Mouse (Mus musculus) ZHBTc4 (cell line): ENCODE results near the gene Hexb.

ENCODE experiments used
- DNase-seq: peaks from one replicate; pipeline ENCODE4 v3.0.0-alpha.2; 2011; ENCODE audit warnings: low read depth, low spot score

Hexb gene

DNA sequence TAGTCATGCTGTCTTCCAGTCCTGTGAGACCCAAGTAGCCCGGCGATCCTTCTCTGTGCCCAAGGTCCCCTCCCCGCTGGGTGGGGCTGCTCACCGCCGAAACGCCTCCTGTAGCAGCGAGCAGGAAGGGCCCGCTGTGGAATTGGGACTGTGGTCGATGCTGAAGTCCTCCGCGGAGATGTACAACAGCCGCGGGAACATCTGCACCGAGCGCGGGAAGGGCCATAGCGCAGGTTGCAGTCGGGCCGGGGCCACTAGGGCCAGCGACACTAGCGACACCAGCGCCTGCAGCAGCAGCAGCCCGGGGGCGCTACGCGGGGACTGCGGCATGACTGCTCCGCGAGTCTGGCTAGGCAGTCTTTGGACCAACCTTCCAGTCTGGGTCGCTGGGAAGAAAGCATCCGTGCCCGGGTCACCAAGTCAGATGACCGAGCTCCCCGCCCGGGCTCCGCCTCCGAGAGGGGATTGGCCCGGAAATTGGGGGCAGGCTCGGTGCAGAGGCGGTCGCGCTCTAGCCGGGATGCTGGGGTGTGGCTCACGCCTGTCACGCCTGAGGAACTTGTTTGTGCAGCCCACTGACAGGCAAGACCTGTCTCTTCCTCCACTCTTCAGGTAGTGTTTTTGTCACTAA is at the start of gene Hexb:
TSS of gene Hexb (minus strand) at position 426 of the 631 bp plus-strand sequence.
- DNase-seq, result peak; percentile 96

DNA sequence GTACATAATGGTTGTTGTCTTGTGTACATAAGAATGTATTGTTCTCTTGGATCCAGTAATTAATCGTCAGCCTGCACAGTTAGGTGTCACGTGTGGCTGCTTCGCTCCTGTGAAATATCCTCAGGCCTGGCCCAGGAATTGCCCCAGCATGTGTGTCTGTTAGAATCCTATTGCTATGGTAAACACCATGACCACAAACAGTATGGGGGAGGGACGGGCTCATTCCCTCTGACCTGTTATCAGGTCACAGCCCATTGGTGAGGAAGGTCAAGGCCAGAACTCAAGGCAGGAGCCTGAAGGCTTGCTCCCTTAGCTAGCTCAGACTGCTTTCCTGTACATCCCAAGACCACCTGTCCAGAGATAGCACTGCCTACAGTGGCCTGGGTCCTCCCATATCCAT is 49.6 kb upstream of the Hexb start:
- peak; percentile 59 for DNase-seq

DNA sequence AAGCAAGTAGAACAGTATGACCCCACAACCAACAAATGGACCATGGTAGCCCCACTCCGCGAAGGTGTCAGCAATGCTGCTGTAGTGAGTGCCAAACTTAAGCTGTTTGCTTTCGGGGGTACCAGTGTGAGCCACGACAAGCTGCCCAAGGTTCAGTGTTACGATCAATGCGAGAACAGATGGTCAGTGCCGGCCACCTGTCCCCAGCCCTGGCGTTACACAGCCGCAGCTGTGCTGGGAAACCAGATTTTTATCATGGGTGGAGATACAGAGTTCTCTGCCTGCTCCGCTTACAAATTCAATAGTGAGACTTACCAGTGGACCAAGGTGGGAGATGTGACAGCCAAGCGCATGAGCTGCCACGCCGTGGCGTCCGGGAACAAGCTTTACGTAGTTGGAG is 48.1 kb upstream of the Hexb start:
- no peak for DNase-seq

DNA sequence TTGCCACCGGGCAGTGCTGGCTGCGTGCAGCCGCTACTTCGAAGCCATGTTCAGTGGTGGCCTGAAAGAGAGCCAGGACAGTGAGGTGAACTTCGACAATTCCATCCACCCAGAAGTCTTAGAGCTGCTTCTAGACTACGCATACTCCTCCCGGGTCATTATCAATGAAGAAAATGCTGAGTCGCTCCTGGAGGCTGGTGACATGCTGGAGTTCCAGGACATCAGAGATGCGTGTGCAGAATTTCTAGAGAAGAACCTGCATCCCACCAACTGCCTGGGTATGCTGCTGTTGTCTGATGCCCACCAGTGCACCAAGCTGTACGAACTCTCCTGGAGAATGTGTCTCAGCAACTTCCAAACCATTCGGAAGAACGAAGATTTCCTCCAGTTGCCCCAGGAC is 47.0 kb upstream of the Hexb start:
- no peak for DNase-seq

DNA sequence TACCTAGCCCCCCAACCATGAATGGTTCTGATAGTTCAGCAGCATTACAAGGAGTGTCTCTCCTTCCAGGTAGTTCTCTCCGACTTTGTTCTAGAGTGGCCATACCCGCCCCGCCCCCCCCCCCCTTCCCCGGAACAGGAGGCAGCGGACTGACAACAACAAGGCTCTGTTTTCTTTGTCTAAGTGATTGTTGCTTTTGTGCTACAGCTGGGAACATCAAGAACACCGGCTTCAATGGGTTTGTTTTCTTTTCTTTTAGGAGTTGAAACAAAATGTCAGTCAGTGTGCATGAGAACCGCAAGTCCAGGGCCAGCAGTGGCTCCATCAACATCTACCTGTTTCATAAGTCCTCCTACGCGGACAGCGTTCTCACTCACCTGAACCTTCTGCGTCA is 46.6 kb upstream of the Hexb start:
- DNase-seq, result peak; percentile 67

DNA sequence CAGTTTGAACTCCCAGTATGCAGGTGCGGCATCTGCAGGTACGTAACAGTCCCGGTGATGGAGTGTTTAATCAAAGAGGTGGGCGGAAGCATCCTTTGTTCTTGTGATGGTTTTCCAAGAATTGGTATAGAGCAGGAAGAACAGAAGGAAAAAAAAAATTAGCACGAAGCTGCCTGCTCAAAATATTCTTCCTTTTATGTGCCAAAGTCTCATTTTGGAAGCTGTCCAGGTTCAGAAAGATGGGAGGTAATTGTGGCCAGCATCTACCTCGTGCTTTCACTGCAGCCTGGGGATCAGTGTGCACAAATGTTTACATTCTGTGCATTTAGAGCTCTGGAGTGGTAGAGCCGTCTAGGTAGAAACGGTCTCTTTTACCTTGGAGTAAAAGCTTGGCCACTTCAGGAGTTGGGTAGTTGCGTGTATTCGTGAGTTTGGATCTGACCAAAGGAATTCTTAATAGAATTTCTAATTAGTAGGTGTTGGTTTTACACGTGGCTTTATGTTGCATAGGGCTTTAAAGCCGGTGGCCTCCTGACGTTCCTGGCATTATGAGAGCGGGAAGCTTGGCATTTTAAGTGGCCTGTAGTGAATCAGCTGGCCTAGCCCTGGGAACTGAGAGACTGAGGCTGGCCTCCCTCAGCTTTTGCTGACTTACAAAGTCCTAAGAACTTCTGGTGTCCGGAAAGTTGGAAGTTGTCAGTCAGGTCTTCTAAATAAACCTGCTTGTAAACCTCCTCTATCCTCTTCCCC is 46.0 kb upstream of the Hexb start:
- DNase-seq, result no peak

DNA sequence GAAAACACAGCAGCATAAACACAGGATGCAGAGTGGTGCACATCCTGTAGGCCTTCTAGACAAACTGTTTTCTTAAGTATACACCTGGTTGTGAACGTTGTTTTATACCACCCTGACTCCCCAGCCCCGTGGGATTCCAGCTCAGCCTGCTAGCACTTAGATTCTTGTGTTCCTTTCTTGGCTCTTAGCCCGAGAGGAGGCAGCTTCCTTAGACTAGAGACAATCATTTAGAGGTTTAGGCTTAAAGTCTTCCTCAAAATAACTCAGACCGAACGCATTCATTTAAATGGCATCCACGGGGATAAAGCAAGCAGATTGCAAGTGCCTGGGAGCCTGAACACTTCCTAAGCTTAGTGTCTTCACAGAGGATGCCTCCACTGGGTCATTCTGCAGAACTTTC is 44.6 kb upstream of the Hexb start:
- no peak for DNase-seq

DNA sequence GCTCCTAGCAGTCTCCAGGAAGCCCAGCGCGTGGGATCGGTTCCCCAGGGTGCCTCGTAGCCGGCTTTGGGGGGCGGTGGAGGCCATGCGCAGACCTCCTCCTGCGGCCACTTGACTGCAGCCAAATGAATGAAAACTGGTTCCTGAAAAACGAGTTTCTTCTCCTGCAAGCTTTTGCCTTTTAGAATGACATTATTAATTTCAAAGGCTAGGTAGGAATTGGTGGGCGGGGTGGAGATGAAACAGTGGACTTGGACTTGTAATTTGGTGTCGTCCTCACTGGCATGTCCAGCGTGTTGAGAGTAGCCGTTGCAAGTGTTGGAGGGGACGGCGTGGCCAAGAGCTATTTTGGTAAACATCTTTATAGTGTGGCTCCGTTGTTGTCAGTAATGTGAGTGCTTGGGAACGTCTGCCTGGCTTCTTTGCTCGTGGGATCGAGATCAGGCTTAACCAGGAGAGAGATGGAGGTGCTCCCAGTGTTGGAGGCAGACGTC is 43.7 kb upstream of the Hexb start:
- DNase-seq, result no peak

DNA sequence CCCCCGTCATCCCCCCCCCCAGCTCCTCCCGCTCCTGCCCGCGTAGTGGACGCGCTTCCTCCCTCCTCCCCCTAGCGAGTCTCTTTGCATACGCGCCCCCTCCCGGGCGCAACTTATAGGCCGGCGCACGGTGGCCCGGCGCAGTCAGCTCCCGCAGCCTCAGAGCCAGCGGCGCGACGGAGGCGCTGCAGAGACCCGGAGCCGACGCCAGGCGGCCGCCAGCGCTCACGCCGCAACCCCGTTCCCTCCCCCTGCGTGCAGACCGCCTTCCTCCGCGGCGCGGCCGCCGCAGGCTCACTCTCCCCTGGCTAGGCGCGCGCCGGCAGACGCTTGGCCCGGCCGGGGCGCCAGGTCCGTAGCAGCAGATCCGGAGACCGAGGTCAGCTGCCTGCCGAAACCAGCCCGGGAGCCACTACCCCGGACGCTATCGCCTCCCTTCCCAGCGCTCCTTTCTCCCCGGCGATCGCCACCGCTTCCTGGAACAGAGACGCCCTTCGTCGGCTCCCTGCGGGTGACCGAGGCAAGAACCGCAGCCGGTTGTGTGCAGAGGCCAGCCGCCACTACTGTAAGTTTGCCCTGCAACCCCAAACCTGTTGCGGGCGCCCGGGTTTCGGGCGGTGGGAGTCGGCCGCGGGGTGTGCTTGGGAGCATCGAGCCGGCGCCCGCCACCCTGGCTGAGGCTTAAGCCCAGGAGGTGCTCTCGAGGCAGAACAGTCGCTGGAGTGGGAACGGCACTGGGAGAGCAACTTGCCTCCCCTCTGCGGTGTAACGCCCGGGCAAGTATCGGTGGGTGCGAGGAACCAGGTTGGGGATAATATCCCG is 43.0 kb upstream of the Hexb start, which contains the start of gene Enc1:
TSS of gene Enc1 (plus strand) at position 141 of the 822 bp plus-strand sequence.
- peak; percentile 96 for DNase-seq

DNA sequence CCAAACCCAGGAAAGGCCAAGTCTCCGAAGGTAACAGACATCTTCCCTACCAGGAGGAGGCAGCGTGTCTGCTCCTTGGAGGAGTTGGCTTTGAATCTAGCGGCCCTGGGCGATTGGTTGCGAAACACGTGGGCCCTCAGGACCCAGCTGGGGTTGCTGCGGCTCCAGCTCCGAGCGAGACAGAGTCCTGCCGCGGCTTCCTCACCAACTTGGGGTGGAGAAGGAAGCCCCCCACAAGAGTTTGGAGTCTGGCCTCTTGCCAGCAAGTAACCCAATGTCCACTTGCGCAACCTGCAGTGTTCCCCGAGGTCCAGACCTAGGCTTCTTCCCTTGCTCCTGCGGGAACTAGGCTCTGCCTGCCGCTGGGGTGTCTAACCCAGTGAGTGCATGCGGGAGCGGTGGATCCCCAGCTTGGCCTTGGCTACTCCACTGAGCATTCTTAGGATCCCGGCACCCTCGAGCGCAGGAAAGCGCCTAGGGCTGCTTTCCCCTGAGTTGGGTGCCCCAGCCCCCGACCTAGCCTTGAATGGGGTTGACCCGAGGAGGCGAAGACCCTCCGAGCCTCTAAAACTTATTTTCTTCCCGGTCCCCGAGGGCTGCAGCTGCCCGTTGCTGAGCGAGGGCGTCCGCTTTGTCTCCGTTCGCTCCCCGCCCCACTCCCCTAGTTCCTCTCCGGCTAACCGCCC is 42.3 kb upstream of the Hexb start:
- DNase-seq, result peak; percentile 91

DNA sequence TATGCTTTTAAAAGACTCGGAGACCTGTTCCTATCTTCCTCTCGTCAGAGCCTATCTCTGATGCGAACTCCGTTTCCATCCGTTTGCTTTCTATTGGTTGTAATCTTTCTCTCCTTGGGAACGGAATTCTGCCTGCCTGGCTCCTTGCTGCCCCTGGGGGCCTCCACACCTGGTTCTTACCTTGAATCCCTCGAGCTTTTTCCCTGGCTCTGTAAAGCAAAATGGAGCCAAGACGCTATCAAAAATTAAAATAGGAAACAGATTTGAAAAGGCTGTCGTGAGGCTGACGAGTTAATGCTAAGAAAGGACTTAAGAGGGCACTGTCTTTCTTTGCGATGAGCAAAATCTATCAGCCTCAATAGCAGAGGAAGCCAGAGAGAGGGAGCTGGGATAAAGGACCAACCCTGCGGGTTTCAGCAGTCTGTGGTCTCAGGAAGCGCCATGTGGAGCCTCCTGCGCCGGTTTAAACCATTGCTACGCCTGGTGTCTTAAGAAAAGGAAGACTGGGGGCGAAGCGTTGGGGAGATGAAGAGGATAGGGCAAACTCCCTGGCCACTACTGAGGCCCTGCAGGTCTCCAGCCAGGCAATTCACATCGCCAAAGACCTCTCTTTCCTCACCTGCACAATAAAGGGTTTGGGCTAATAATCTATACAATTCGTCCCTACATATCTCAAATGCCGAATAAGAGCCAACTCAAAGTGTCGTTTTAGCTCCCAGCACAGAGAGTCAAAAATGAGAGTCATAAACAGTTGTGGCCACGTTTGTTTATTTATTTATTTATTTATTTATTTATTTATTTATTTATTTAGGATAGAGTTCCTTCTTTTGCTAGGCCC is 41.4 kb upstream of the Hexb start:
- DNase-seq, result peak; percentile 77

DNA sequence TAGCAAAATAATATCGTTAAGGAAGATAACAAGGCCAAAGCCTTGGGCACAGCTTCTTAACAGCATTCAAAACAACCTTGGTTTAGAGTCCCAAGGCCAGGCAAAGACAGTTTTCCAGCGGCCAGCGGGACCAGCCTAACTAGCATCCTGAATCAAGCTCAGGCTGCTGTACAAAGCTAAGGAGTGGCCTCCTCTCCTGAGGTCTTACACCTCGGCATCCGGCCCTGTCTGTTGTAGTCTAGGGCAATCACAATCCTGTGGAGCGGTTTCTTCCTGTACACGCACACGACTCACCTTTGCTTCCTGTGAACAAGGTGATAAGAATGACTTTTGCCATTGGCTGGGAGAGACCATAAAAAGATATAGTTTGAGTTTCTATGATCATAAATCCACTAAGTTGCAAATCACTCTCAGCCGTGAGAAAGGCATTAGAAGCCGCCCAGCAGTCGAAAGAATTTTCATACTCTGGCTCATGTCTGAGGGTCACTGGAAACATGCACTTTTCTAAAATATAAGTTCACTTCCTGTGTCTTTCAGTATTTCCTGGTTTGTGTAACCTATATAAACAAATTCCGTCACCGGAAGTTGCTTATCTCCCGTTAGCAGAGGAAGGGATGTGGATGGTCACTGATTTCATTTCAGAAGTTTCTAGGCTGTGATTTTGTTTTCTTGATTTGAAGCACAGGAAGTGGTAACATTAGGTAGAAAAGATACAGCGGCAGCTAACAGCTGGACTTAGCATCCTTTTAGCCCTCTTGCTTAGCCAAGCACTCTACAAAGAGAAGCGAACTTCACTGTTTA is 40.2 kb upstream of the Hexb start:
- DNase-seq, result peak; percentile 47

DNA sequence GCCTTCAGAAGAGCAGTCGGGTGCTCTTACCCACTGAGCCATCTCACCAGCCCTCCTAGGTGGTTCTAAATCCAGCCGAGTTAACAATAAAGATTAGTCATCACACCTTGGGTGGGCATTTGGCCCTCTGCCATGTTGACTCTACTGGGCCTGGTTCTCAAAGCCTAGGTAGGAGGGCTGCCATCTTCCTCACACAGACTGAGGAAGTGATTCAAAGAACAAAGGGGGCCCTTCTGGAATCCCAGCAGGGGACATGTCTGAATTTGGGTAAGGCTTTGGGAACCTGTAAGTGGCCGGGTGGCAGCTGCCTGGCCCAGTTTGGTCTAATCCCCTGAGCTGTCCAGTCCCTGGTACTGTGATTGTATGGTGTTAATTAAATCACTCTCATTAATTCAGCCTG is 39.5 kb upstream of the Hexb start:
- DNase-seq, result peak; percentile 68

DNA sequence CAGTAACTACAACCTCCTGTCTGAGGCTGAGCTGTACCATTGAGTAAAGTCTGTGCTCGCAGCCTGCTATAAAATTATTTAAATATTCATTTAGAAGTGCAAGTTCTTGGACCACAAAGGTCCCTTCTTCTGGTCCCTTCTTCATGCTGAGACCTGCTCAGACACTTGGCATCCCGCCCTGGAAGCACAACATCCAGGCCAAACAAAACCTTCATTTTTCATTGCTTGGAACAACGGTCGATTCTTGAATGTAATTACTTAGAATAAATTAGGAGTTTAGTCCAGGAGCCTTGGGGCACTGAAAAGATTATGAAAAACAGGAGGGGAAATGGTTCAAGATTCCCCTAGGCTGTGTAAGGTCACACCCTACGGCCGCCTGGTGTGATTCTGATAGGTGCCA is 37.8 kb upstream of the Hexb start:
- no peak for DNase-seq

DNA sequence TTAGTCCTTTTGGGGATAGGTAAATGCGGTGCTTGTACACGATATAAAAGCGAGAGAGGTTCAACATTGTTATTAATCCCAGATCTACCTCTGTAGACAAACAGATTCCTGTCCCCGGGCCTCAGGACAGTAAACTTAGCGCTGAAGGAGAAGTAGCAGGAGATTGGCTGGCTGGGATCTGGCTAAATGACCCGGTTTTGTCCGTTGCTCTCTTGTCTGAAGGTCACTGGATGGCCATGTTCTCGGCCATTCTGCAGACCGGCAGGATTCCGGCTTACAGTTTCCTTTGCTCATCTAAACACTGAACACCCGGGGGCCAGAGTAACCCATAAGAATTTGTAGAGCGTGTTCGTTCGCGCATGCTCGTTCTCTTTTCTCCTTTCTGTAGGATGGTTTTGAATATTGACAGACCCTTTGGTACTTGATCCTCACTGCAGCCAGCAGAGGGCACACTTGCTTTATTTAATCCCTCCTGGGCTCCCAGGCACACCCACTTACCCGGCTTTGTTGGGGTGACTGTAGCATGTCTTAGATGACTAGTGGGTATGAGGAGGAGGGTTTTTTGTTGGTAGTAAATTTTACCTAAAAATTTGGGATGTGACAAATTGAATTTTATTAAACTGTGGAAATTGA is 36.7 kb upstream of the Hexb start:
- peak; percentile 87 for DNase-seq

DNA sequence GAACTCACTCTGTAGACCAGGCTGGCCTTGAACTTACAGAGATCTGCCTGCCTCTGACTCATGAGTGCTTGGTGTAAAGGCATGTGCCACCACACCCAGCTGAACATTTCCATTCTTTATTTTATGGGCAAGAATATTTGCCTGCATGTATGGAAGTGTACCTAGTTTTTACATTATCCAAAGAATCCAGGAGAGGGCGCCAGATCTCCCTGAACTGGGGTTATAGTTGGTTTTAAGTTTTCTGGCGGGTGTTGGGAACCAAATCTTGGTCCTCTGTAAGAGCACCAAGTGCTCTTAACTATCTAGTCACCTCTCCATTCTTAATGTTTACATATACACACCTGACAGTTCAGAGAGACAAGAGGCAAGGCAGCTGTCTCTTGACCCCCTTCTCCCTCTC is 34.9 kb upstream of the Hexb start:
- no peak for DNase-seq

DNA sequence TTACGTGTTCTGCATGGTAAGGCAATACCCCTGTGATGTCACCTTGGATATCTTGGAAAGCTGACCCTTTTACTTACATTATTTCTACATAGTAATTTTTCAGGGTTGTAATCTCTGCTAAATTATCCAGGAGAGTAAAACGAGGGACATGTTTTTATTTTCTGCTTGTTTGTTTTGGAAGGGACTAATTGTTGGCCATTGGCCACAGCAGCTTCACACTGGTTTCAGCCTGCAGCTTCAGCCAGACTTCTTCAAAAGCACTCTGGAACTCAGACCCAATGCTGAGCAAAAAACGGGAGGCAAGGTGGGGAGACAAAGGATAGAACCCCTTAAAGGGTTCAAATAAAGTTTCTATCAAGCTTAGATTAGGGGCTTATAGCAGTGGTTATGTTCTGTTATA is 31.9 kb upstream of the Hexb start:
- no peak for DNase-seq

DNA sequence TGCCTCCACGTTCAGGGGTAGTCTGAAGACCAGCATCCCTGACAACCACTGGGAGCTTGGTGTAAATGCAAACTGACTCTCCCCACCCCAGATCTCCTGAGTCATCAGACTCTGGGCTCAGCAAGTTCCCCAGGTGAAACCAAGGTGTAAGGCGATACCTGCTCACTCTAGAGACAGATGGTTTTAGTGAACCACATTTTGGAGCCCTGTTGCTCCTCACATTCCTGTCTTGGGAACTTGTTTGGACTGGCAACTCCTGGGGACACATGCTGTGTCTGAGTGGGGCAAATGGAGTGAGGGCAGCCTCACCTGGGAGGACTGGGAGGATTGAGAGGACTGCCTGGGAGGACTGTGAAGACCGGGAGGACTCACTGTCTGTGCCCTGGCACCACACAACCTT is 29.6 kb upstream of the Hexb start:
- peak; percentile 55 for DNase-seq

DNA sequence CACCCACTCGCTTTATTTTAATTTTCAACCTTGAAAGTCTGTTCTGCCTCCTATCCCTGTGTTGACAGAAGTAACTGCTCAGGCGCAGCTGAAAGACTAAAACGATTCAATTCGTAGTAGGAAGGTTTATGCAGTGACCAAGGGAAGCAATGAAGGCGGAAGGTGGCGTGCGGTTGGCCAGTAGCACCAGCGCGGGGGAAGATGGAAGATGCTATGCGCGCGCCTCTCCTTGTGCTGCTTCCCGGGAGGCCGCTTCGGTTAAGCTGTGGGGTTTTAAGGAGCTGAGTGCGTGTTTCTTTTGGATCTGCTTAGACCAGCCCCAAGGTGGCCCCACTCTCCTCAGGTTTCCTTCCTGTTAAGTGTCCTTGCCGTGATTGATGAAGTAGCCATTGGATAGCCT is 27.0 kb upstream of the Hexb start:
- DNase-seq, result peak; percentile 53
